Mouse (Mus musculus) forebrain, embryonic 14.5 days (tissue): ENCODE measurements around the gene AL731706.2. TPM values are rescaled to one million over a fixed set of nuclear protein-coding genes. Genes with fewer than 3 reads are reported as not detected.

ENCODE experiments used
- ATAC-seq: fragments of 200-750 bp; cut with Nextera tagmentation; 2 replicates; pipeline ENCODE4 v1.8.0; 2017; ENCODE audit warnings: mild to moderate bottlenecking, moderate library complexity
- DNase-seq: peaks from one replicate; pipeline ENCODE4 v3.0.0-alpha.2; 2015; ENCODE audit warnings: low spot score
- H3K27ac ChIP-seq: fragments of 300-500 bp; sonication (generic); 2 replicates; pipeline ENCODE4 v1.5.1; 2014; ENCODE audit warnings: low read depth, mild to moderate bottlenecking, control low read depth, low read length, moderate library complexity
- H3K27me3 ChIP-seq: fragments of 300-500 bp; sonication (generic); replicated peaks from 2 replicates; pipeline ENCODE4 v1.6.1; 2014; ENCODE audit warnings: low read length, control low read depth, mixed read lengths; ENCODE audit not compliant: control insufficient read depth, insufficient read depth
- H3K36me3 ChIP-seq: fragments of 300-500 bp; sonication (generic); 2 replicates; pipeline ENCODE4 v1.6.1; 2014; ENCODE audit warnings: low read length, control low read depth; ENCODE audit not compliant: control insufficient read depth, insufficient read depth
- H3K4me1 ChIP-seq: fragments of 300-500 bp; sonication (generic); 2 replicates; pipeline ENCODE4 v1.6.1; 2014; ENCODE audit warnings: antibody characterized with exemption, low read length, control low read depth; ENCODE audit not compliant: control insufficient read depth, insufficient read depth
- H3K4me2 ChIP-seq: fragments of 300-500 bp; sonication (generic); 2 replicates; pipeline ENCODE4 v1.6.1; 2014; ENCODE audit warnings: mild to moderate bottlenecking, control low read depth, low read length
- H3K4me3 ChIP-seq: fragments of 300-500 bp; sonication (generic); 2 replicates; pipeline ENCODE4 v1.5.1; 2014; ENCODE audit warnings: low read depth, low read length, control low read depth
- H3K9ac ChIP-seq: fragments of 300-500 bp; sonication (generic); 2 replicates; pipeline ENCODE4 v1.6.1; 2014; ENCODE audit warnings: mild to moderate bottlenecking, low read length, control low read depth, moderate library complexity
- H3K9me3 ChIP-seq: fragments of 300-500 bp; sonication (generic); replicated peaks from 2 replicates; pipeline ENCODE4 v1.6.1; 2016; ENCODE audit warnings: low read length, control low read depth, mixed read lengths; ENCODE audit not compliant: control insufficient read depth
- WGBS: fragments of 180-500 bp; shearing (Covaris S2); extraction: QIAGEN DNeasy Blood & Tissue Kit; methylation state at CpG from one replicate; pipeline ENCODE4 v1.1.7; 2014; 5-methylcytosine and 5-hydroxymethylcytosine counted together
- polyA plus RNA-seq: library from polyadenylated mRNA; unstranded; fragments of >200 nt; fragmentation: Nextera tagmentation; extraction: Ambion mirVana; gene quantifications from 2 replicates; pipeline ENCODE4 v1.2.1, GENCODE M21; 2014

The AL731706.2 gene
- 33.6 and 40.2 TPM in 2 replicates for polyA plus RNA-seq

GRCm38 (mm10) chr2:136885579-136885978 lies at the start of gene AL731706.2:
TSS of gene AL731706.2 (minus strand) at chr2:136885679.
- Histone ChIP-seq H3K4me3 (no peak within 1 kb of the TSS), H3K4me1 (peaks cover 4% of the 10 kb centered on the region; the same call in 1 of the 2 replicates), H3K4me2 (no peak within 1 kb of the TSS), H3K27me3 (no peaks in the 10 kb centered on the region), H3K9ac (no peak within 1 kb of the TSS), H3K27ac (no peak within 1 kb of the TSS), H3K36me3 (peaks cover 34% of the 10 kb centered on the region), H3K9me3 (no peaks in the 10 kb centered on the region)
- ATAC-seq = no peak
- no peak for DNase-seq
- WGBS = 93% methylated on average over 2 of the region's 2 CpGs

GRCm38 (mm10) chr2:136921003-136921408 lies 35.5 kb upstream of the AL731706.2 start:
- Histone ChIP-seq H3K4me2 (no peak overlapping the region), H3K9ac (no peak overlapping the region), H3K27me3 (no peaks in the 10 kb centered on the region), H3K4me1 (no peaks in the 10 kb centered on the region), H3K9me3 (no peaks in the 10 kb centered on the region), H3K36me3 (no peaks in the 10 kb centered on the region), H3K4me3 (no peak overlapping the region), H3K27ac (no peak overlapping the region)
- peak; percentile 12 for DNase-seq
- WGBS = 76% methylated on average over 4 of the region's 4 CpGs
- no peak for ATAC-seq

- Histone ChIP-seq H3K9ac (no peak overlapping the region), H3K4me2 (no peak overlapping the region), H3K4me1 (no peaks in the 10 kb centered on the region), H3K36me3 (no peaks in the 10 kb centered on the region), H3K9me3 (no peaks in the 10 kb centered on the region), H3K27me3 (no peaks in the 10 kb centered on the region), H3K27ac (no peak overlapping the region), H3K4me3 (no peak overlapping the region)
- 91% methylated on average over 3 of the region's 3 CpGs for WGBS
- ATAC-seq (no peak), DNase-seq (no peak)
These were observed 34.9 kb upstream of the AL731706.2 start for GRCm38 (mm10) chr2:136920257-136920993.

- H3K27ac ChIP-seq = no peak overlapping the region
- no peaks in the 10 kb centered on the region for H3K36me3 ChIP-seq
- H3K9me3 ChIP-seq = no peaks in the 10 kb centered on the region
- no peak for DNase-seq
- no peak overlapping the region for H3K9ac ChIP-seq
- no peaks in the 10 kb centered on the region for H3K4me1 ChIP-seq
- ATAC-seq = no peak
- no peak overlapping the region for H3K4me3 ChIP-seq
- no peak overlapping the region for H3K4me2 ChIP-seq
- no peaks in the 10 kb centered on the region for H3K27me3 ChIP-seq
- WGBS = 100% methylated on average over 1 of the region's 1 CpGs
These were observed 34.0 kb upstream of the AL731706.2 start for GRCm38 (mm10) chr2:136919433-136919832.

GRCm38 (mm10) chr2:136914334-136914902 lies 28.9 kb upstream of the AL731706.2 start:
- no peaks in the 10 kb centered on the region for H3K9me3 ChIP-seq
- WGBS = 60% methylated on average over 3 of the region's 3 CpGs
- H3K36me3 ChIP-seq = no peaks in the 10 kb centered on the region
- no peaks in the 10 kb centered on the region for H3K27me3 ChIP-seq
- no peak overlapping the region for H3K4me2 ChIP-seq
- no peak overlapping the region for H3K9ac ChIP-seq
- ATAC-seq = peak; percentile 56; the same call in 1 of the 2 replicates
- H3K4me1 ChIP-seq = peaks cover 4% of the 10 kb centered on the region; the same call in 1 of the 2 replicates
- H3K4me3 ChIP-seq = no peak overlapping the region
- peak; percentile 76 for DNase-seq
- H3K27ac ChIP-seq = no peak overlapping the region

GRCm38 (mm10) chr2:136913021-136913420 lies 27.5 kb upstream of the AL731706.2 start:
- no peak overlapping the region for H3K4me2 ChIP-seq
- 32% methylated on average over 3 of the region's 3 CpGs for WGBS
- ATAC-seq = no peak

GRCm38 (mm10) chr2:136911958-136912411 lies 26.5 kb upstream of the AL731706.2 start:
- peak; percentile 75 for DNase-seq

More at GRCm38 (mm10) chr2:136913021-136913420, 27.5 kb upstream of the AL731706.2 start:
- Histone ChIP-seq H3K27ac (no peak overlapping the region), H3K36me3 (no peaks in the 10 kb centered on the region), H3K9ac (no peak overlapping the region), H3K9me3 (no peaks in the 10 kb centered on the region), H3K4me1 (peaks cover 4% of the 10 kb centered on the region; the same call in 1 of the 2 replicates), H3K27me3 (no peaks in the 10 kb centered on the region), H3K4me3 (no peak overlapping the region)
- no peak for DNase-seq

GRCm38 (mm10) chr2:136909298-136909697 lies 23.8 kb upstream of the AL731706.2 start:
- no peak overlapping the region for H3K27ac ChIP-seq
- ATAC-seq (no peak), DNase-seq (no peak)
- 63% methylated on average over 2 of the region's 2 CpGs for WGBS
- peaks cover 4% of the 10 kb centered on the region; the same call in 1 of the 2 replicates for H3K4me1 ChIP-seq
- H3K9me3 ChIP-seq = no peaks in the 10 kb centered on the region
- H3K27me3 ChIP-seq = no peaks in the 10 kb centered on the region
- no peak overlapping the region for H3K4me2 ChIP-seq
- H3K36me3 ChIP-seq = no peaks in the 10 kb centered on the region
- H3K4me3 ChIP-seq = no peak overlapping the region
- H3K9ac ChIP-seq = no peak overlapping the region

More at GRCm38 (mm10) chr2:136911958-136912411, 26.5 kb upstream of the AL731706.2 start:
- Histone ChIP-seq H3K27ac (no peak overlapping the region), H3K9ac (no peak overlapping the region), H3K4me1 (peaks cover 4% of the 10 kb centered on the region; the same call in 1 of the 2 replicates), H3K9me3 (no peaks in the 10 kb centered on the region), H3K27me3 (no peaks in the 10 kb centered on the region), H3K36me3 (no peaks in the 10 kb centered on the region), H3K4me2 (no peak overlapping the region), H3K4me3 (no peak overlapping the region)
- ATAC-seq = peak; percentile 60
- WGBS = under 1% methylated on average over 4 of the region's 4 CpGs

GRCm38 (mm10) chr2:136908596-136908995 lies 23.1 kb upstream of the AL731706.2 start:
- Histone ChIP-seq H3K9me3 (no peaks in the 10 kb centered on the region), H3K4me2 (no peak overlapping the region), H3K9ac (no peak overlapping the region), H3K36me3 (no peaks in the 10 kb centered on the region), H3K4me3 (no peak overlapping the region), H3K27me3 (no peaks in the 10 kb centered on the region), H3K27ac (no peak overlapping the region), H3K4me1 (peaks cover 4% of the 10 kb centered on the region; the same call in 1 of the 2 replicates)
- ATAC-seq = no peak
- 64% methylated on average over 3 of the region's 3 CpGs for WGBS
- peak; percentile 52 for DNase-seq
